Mouse (Mus musculus) MEL (cell line): ENCODE results near the gene Zg16. TPM values are rescaled to one million over a fixed set of nuclear protein-coding genes. Genes with fewer than 3 reads are reported as not detected.

Experiments
- DNase-seq: peaks from one replicate; pipeline ENCODE4 v3.0.0; 2011; ENCODE audit warnings: low read depth, low spot score
- H3K27ac ChIP-seq: 2 replicates; pipeline ENCODE4 v1.5.1; 2012; ENCODE audit warnings: low read depth, mild to moderate bottlenecking, control low read depth, low read length, moderate library complexity; ENCODE audit not compliant: control insufficient read depth
- H3K27me3 ChIP-seq, 2 experiments: fragments of 150-350 bp in 1 of 2; sonication (generic) in 1 of 2; 2 replicates each; pipeline ENCODE4 v1.6.1; 2012; ENCODE audit warnings: low read length in 2 of 2, mild to moderate bottlenecking in 2 of 2, improper control_type of control experiment in 1 of 2, moderate library complexity in 1 of 2; ENCODE audit not compliant: insufficient read depth in 2 of 2, control insufficient read depth in 1 of 2
- H3K36me3 ChIP-seq, 2 experiments: 2 replicates each; pipeline ENCODE4 v1.6.1; 2012 to 2014; ENCODE audit warnings: low read length in 2 of 2, improper control_type of control experiment in 1 of 2, inconsistent platforms in 1 of 2, mild to moderate bottlenecking in 1 of 2; ENCODE audit not compliant: insufficient read depth in 2 of 2, control insufficient read depth in 1 of 2
- H3K4me1 ChIP-seq, 2 experiments: fragments of 150-350 bp in 1 of 2; sonication (generic) in 1 of 2; 2 replicates each; pipeline ENCODE4 v1.6.1; 2012; ENCODE audit warnings: low read length in 2 of 2, improper control_type of control experiment in 1 of 2, mild to moderate bottlenecking in 1 of 2; ENCODE audit not compliant: insufficient read depth in 2 of 2, control insufficient read depth in 1 of 2
- H3K4me3 ChIP-seq, 2 experiments: fragments of 150-350 bp in 1 of 2; sonication (generic) in 1 of 2; 2 replicates each; pipeline ENCODE4 v1.5.1; 2012; ENCODE audit warnings: low read depth in 2 of 2, low read length in 2 of 2, mild to moderate bottlenecking in 2 of 2, moderate library complexity in 2 of 2, control low read depth in 1 of 2, improper control_type of control experiment in 1 of 2; ENCODE audit not compliant: control insufficient read depth in 1 of 2, insufficient read depth in 1 of 2
- H3K79me2 ChIP-seq: 2 replicates; pipeline ENCODE4 v1.6.1; 2012; ENCODE audit warnings: mild to moderate bottlenecking, low read length, moderate library complexity; ENCODE audit not compliant: control insufficient read depth, poor library complexity, insufficient read depth
- H3K9ac ChIP-seq: 2 replicates; pipeline ENCODE4 v1.6.1; 2012; ENCODE audit warnings: low read depth, mild to moderate bottlenecking, control low read depth, low read length, moderate library complexity; ENCODE audit not compliant: control insufficient read depth, poor library complexity, severe bottlenecking
- H3K9me3 ChIP-seq: fragments of 150-350 bp; sonication (generic); replicated peaks from 2 replicates; pipeline ENCODE4 v1.6.1; 2012; ENCODE audit warnings: mild to moderate bottlenecking, low read length, improper control_type of control experiment, moderate library complexity; ENCODE audit not compliant: insufficient read depth
- BHLHE40 ChIP-seq: IDR thresholded peaks from 2 replicates; pipeline ENCODE4 v1.6.1; 2012; ENCODE audit warnings: low read depth, mild to moderate bottlenecking, inconsistent platforms, low read length, improper control_type of control experiment, borderline replicate concordance
- CHD1 ChIP-seq: IDR thresholded peaks from 2 replicates; pipeline ENCODE4 v1.6.1; 2012; ENCODE audit warnings: low read depth, mild to moderate bottlenecking, inconsistent platforms, low read length, improper control_type of control experiment
- CHD2 ChIP-seq: IDR thresholded peaks from 2 replicates; pipeline ENCODE4 v1.6.1; 2011; ENCODE audit warnings: low read length, improper control_type of control experiment
- CTCF ChIP-seq, 3 experiments: IDR thresholded peaks in 2 of 3; conservative IDR thresholded peaks in 1 of 3; 2 replicates each; pipeline ENCODE4 v1.5.1; 2011 to 2012; ENCODE audit warnings: low read length in 3 of 3, low read depth in 2 of 3, mild to moderate bottlenecking in 2 of 3, improper control_type of control experiment in 1 of 3, inconsistent platforms in 1 of 3, mixed read lengths in 1 of 3, moderate library complexity in 1 of 3; ENCODE audit not compliant: control insufficient read depth in 1 of 3, insufficient read depth in 1 of 3, poor library complexity in 1 of 3, severe bottlenecking in 1 of 3
- E2F4 ChIP-seq: IDR thresholded peaks from 2 replicates; pipeline ENCODE4 v1.6.1; 2011; ENCODE audit warnings: low read depth, low read length, improper control_type of control experiment, borderline replicate concordance
- EP300 ChIP-seq, 2 experiments: IDR thresholded peaks; 2 replicates each; pipeline ENCODE4 v1.6.1; 2011; ENCODE audit warnings: improper control_type of control experiment in 2 of 2, low read length in 2 of 2, low read depth in 1 of 2, mild to moderate bottlenecking in 1 of 2
- GATA1 ChIP-seq: IDR thresholded peaks from 2 replicates; pipeline ENCODE4 v1.6.1; 2011; ENCODE audit warnings: low read depth, low read length, improper control_type of control experiment
- JUND ChIP-seq: IDR thresholded peaks from 2 replicates; pipeline ENCODE4 v1.6.1; 2011; ENCODE audit warnings: low read depth, mild to moderate bottlenecking, improper control_type of control experiment, low read length
- KAT2A ChIP-seq: conservative IDR thresholded peaks from 2 replicates; pipeline ENCODE4 v1.6.1; 2012; ENCODE audit warnings: low read depth, low read length, improper control_type of control experiment, inconsistent platforms
- MAX ChIP-seq: IDR thresholded peaks from 2 replicates; pipeline ENCODE4 v1.6.1; 2011; ENCODE audit warnings: low read length, improper control_type of control experiment
- MAZ ChIP-seq: IDR thresholded peaks from 2 replicates; pipeline ENCODE4 v1.6.1; 2012; ENCODE audit warnings: low read depth, mild to moderate bottlenecking, inconsistent platforms, low read length, improper control_type of control experiment
- MEF2A ChIP-seq: IDR thresholded peaks from 2 replicates; pipeline ENCODE4 v1.6.1; 2014; ENCODE audit warnings: low read depth, mild to moderate bottlenecking, inconsistent platforms, low read length, improper control_type of control experiment; ENCODE audit not compliant: poor library complexity, insufficient replicate concordance, severe bottlenecking; ENCODE audit errors: extremely low read depth
- MXI1 ChIP-seq: IDR thresholded peaks from 2 replicates; pipeline ENCODE4 v1.6.1; 2011; ENCODE audit warnings: mild to moderate bottlenecking, low read depth, low read length, improper control_type of control experiment
- MYB ChIP-seq: IDR thresholded peaks from 2 replicates; pipeline ENCODE4 v1.6.1; 2011; ENCODE audit warnings: mild to moderate bottlenecking, low read depth, low read length, improper control_type of control experiment
- NRF1 ChIP-seq: IDR thresholded peaks from 2 replicates; pipeline ENCODE4 v1.6.1; 2014; ENCODE audit warnings: low read depth, mild to moderate bottlenecking, inconsistent platforms, low read length, improper control_type of control experiment, moderate library complexity; ENCODE audit not compliant: poor library complexity, insufficient read depth, severe bottlenecking
- POLR2A ChIP-seq, 2 experiments: IDR thresholded peaks; 2 replicates each; pipeline ENCODE4 v1.6.1; 2011 to 2012; ENCODE audit warnings: low read length in 2 of 2, mild to moderate bottlenecking in 2 of 2, control low read depth in 1 of 2, improper control_type of control experiment in 1 of 2, low read depth in 1 of 2, moderate library complexity in 1 of 2; ENCODE audit not compliant: control insufficient read depth in 1 of 2, insufficient read depth in 1 of 2, poor library complexity in 1 of 2
- POLR2AphosphoS2 ChIP-seq: IDR thresholded peaks from 2 replicates; pipeline ENCODE4 v1.6.1; 2011; ENCODE audit warnings: low read length, improper control_type of control experiment
- RAD21 ChIP-seq: IDR thresholded peaks from 2 replicates; pipeline ENCODE4 v1.6.1; 2011; ENCODE audit warnings: mild to moderate bottlenecking, low read depth, low read length, improper control_type of control experiment
- SIN3A ChIP-seq: IDR thresholded peaks from 2 replicates; pipeline ENCODE4 v1.6.1; 2012; ENCODE audit warnings: low read length, improper control_type of control experiment, inconsistent platforms
- SMC3 ChIP-seq: IDR thresholded peaks from 2 replicates; pipeline ENCODE4 v1.6.1; 2011; ENCODE audit warnings: low read depth, low read length, improper control_type of control experiment
- TAL1 ChIP-seq: IDR thresholded peaks from 2 replicates; pipeline ENCODE4 v1.6.1; 2012; ENCODE audit warnings: mild to moderate bottlenecking, inconsistent platforms, low read length, moderate library complexity, mixed read lengths
- TBP ChIP-seq: IDR thresholded peaks from 2 replicates; pipeline ENCODE4 v1.8.0; 2011; ENCODE audit warnings: low read depth, low read length, improper control_type of control experiment
- TCF12 ChIP-seq: IDR thresholded peaks from 2 replicates; pipeline ENCODE4 v1.6.1; 2014; ENCODE audit warnings: low read depth, mild to moderate bottlenecking, inconsistent platforms, low read length, improper control_type of control experiment, moderate library complexity
- UBTF ChIP-seq: IDR thresholded peaks from 2 replicates; pipeline ENCODE4 v1.6.1; 2012; ENCODE audit warnings: low read depth, mild to moderate bottlenecking, inconsistent platforms, low read length, improper control_type of control experiment, moderate library complexity, borderline replicate concordance; ENCODE audit not compliant: insufficient read depth
- USF1 ChIP-seq: IDR thresholded peaks from 2 replicates; pipeline ENCODE4 v1.6.1; 2014; ENCODE audit warnings: low read depth, mild to moderate bottlenecking, inconsistent platforms, low read length, improper control_type of control experiment, moderate library complexity
- ZC3H11A ChIP-seq: IDR thresholded peaks from 2 replicates; pipeline ENCODE4 v1.6.1; 2012; ENCODE audit warnings: low read depth, mild to moderate bottlenecking, inconsistent platforms, low read length, improper control_type of control experiment
- ZKSCAN1 ChIP-seq: IDR thresholded peaks from 2 replicates; pipeline ENCODE4 v1.6.1; 2012; ENCODE audit warnings: low read depth, mild to moderate bottlenecking, inconsistent platforms, low read length, improper control_type of control experiment, moderate library complexity
- ZNF384 ChIP-seq: IDR thresholded peaks from 2 replicates; pipeline ENCODE4 v1.6.1; 2012; ENCODE audit warnings: low read depth, mild to moderate bottlenecking, inconsistent platforms, low read length, improper control_type of control experiment
- polyA plus RNA-seq, 2 experiments: library from polyadenylated mRNA; stranded (reverse) in 1 of 2; unstranded in 1 of 2; fragments of >175 nt in 1 of 2; fragments of >200 nt in 1 of 2; gene quantifications; 2 replicates each; pipeline versions ENCODE4 v1.2.1 to v1.2.4; 2012; ENCODE audit warnings: low replicate concordance in 2 of 2, low read depth in 1 of 2; ENCODE audit not compliant: insufficient read length in 2 of 2, insufficient read depth in 1 of 2, missing spikeins in 1 of 2
- total RNA-seq: library from RNA; depleted of rRNA; stranded (reverse); fragments of 300-350 nt; gene quantifications from 2 replicates; pipeline ENCODE4 v1.2.3, GENCODE M21; 2012

The Zg16 gene
- total and polyA plus RNA-seq, 3 experiments: 50.4 to 89.3 TPM; not detected in 1

GRCm38 (mm10) chr7:127110239-127111007, 23.3 kb upstream of the Zg16 start:
- no peak for TF ChIP-seq TAL1
- no peak for TF ChIP-seq EP300 (IDR thresholded peaks at IDR 0.05; ENCODE audit: low read depth in 1 of 2, low read length in 2 of 2)
- TF ChIP-seq POLR2AphosphoS2: no peak
- 0 out of 2 replicates have a peak, but pooled peaks have one; percentile 32 for TF ChIP-seq MAZ
- TF ChIP-seq MYB: no peak
- TF ChIP-seq SIN3A: no peak; the same call in 1 of the 2 replicates
- TF ChIP-seq ZKSCAN1: no peak
- peak; percentile 86 to 95 (median 93) for TF ChIP-seq CTCF (IDR thresholded peaks at IDR 0.05 in 2 of 3, conservative IDR thresholded peaks at IDR 0.05 in 1 of 3; ENCODE audit: control insufficient read depth in 1 of 3, insufficient read depth in 1 of 3, low read depth in 2 of 3, low read length in 3 of 3, poor library complexity in 1 of 3, severe bottlenecking in 1 of 3)
- TF ChIP-seq CHD1: no peak
- no peak for TF ChIP-seq CHD2
- TF ChIP-seq POLR2A (IDR thresholded peaks at IDR 0.05; ENCODE audit: control insufficient read depth in 1 of 2, insufficient read depth in 1 of 2, low read depth in 1 of 2, low read length in 2 of 2, poor library complexity in 1 of 2): no peak
- TF ChIP-seq RAD21: peak; percentile 96
- no peak for TF ChIP-seq KAT2A
- TF ChIP-seq BHLHE40: no peak
- TF ChIP-seq GATA1: no peak
- TF ChIP-seq MEF2A: no peak
- no peak for TF ChIP-seq TCF12
- no peak for TF ChIP-seq E2F4
- no peak for TF ChIP-seq ZNF384
- TF ChIP-seq SMC3: peak; percentile 80
- no peak for TF ChIP-seq TBP
- no peak for TF ChIP-seq MAX
- TF ChIP-seq NRF1: no peak
- TF ChIP-seq UBTF: no peak
- no peak for TF ChIP-seq USF1
- no peak for TF ChIP-seq MXI1
- no peak for TF ChIP-seq JUND
- peak; percentile 81 for TF ChIP-seq ZC3H11A
- no peaks in the 10 kb centered on the region for H3K27me3 ChIP-seq
- H3K9ac ChIP-seq: no peak overlapping the region
- H3K4me3 ChIP-seq: no peak overlapping the region
- H3K4me1 ChIP-seq: peaks cover 2 to 23% of the 10 kb centered on the region in 2 experiments; a peak in 3 of 4 replicates
- no peak overlapping the region for H3K27ac ChIP-seq
- peak; percentile 81 for DNase-seq
- no peaks in the 10 kb centered on the region for H3K9me3 ChIP-seq
- no peaks in the 10 kb centered on the region for H3K79me2 ChIP-seq
- H3K36me3 ChIP-seq: peaks cover 0 to 17% of the 10 kb centered on the region in 2 experiments; a peak in 2 of 4 replicates
